ENCODE assay signal across 11 mouse cellular contexts in the genomic region with DNA sequence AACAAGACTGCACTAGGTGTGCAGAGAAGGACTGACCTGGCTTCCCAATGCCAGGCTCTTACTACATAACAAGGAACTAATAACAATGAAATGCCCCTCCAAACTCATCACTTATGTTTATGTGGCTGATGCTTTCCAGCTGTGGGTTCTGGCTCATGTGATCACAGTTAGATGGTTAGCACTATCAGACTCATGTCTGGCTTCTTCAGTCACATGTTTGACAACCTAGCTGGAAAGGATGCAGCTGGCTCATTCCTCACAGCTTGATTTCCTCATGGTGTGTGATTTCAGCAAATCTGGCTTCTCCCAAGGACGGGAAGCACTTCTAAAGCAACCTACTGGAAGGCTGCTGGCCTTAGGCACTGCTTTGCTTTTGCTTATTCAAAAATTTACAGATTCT. TPM values are rescaled to one million over a fixed set of nuclear protein-coding genes. Genes with fewer than 3 reads are reported as not detected.
DNase-seq lines count a peak whose midpoint lies in the region; ATAC-seq and TF ChIP-seq lines count a peak whose summit lies in the region.
"Had no signal": no experiment of that assay in that cellular context is flagged by ENCODE, and none has a peak within 500 bp of the region (broad histone marks: within the 10 kb centered on the region; RNA-seq: fewer than 3 reads in every experiment).

No protein-coding gene starts in this region.

- H3K27me3 ChIP-seq in heart, postnatal 0 days (ENCODE audit: control insufficient read depth, insufficient read depth, low read length) = no peaks in the 10 kb centered on the region
- H3K27me3 ChIP-seq: embryonic facial prominence, embryonic 13.5 days; hindbrain, embryonic 15.5 days had no signal

- no peak overlapping the region for H3K27ac ChIP-seq in heart, postnatal 0 days (ENCODE audit: low read depth)
- H3K27ac ChIP-seq: embryonic facial prominence, embryonic 13.5 days; hindbrain, embryonic 15.5 days had no signal

- no peaks in the 10 kb centered on the region for H3K9me3 ChIP-seq in heart, postnatal 0 days (replicated peaks; ENCODE audit: control insufficient read depth, low read length)
- H3K9me3 ChIP-seq: embryonic facial prominence, embryonic 13.5 days; hindbrain, embryonic 15.5 days had no signal

- H3K36me3 ChIP-seq in heart, postnatal 0 days (replicated peaks; ENCODE audit: control insufficient read depth, insufficient read depth, low read length) = no peaks in the 10 kb centered on the region
- H3K36me3 ChIP-seq: embryonic facial prominence, embryonic 13.5 days; hindbrain, embryonic 15.5 days had no signal

- peak; percentile 7 for DNase-seq in adrenal gland, postnatal 14 days
- DNase-seq in adrenal gland, postnatal 10 days = no peak
- DNase-seq in 3T3-L1 (ENCODE audit: low read depth, low spot score) = peak; percentile 56
- peak; percentile 27 for DNase-seq in heart, postnatal 0 days (ENCODE audit: low spot score)
- DNase-seq in kidney, postnatal 4 days = peak; percentile 78 to 80
- DNase-seq in testis, postnatal 10 days (ENCODE audit: low spot score) = no peak
- no peak for DNase-seq in layer of hippocampus, adult 9-10 months (ENCODE audit: low spot score)
- no peak for DNase-seq in right cerebral cortex, postnatal 36 days (ENCODE audit: low spot score in 2 of 2)

- TF ChIP-seq CTCF in heart, postnatal 0 days (IDR thresholded peaks at IDR 0.05; ENCODE audit: low read depth) = no peak

- 28% methylated on average over 1 of the region's 1 CpGs for WGBS in heart, postnatal 0 days

- no peak overlapping the region for H3K4me3 ChIP-seq in heart, postnatal 0 days (ENCODE audit: low read depth, low read length)
- H3K4me3 ChIP-seq: embryonic facial prominence, embryonic 13.5 days; hindbrain, embryonic 15.5 days had no signal

- H3K4me2 ChIP-seq in heart, postnatal 0 days (ENCODE audit: low read depth, low read length) = no peak overlapping the region
- H3K4me2 ChIP-seq: embryonic facial prominence, embryonic 13.5 days; hindbrain, embryonic 15.5 days had no signal

- no peak for TF ChIP-seq EP300 in heart, postnatal 0 days (IDR thresholded peaks at IDR 0.05; ENCODE audit: low read depth)

- no peak overlapping the region for H3K9ac ChIP-seq in heart, postnatal 0 days (replicated peaks; ENCODE audit: low read depth, low read length)
- H3K9ac ChIP-seq: embryonic facial prominence, embryonic 13.5 days; hindbrain, embryonic 15.5 days had no signal

- ATAC-seq in heart, postnatal 0 days (ENCODE audit: insufficient read depth, low read depth) = peak; percentile 83

- H3K4me1 ChIP-seq in heart, postnatal 0 days (ENCODE audit: control insufficient read depth, insufficient read depth) = no peaks in the 10 kb centered on the region
- H3K4me1 ChIP-seq: embryonic facial prominence, embryonic 13.5 days; hindbrain, embryonic 15.5 days had no signal

RNA-seq across cellular contexts. Expression of a gene that starts 12.8 kb away (rescaled TPM):
- total RNA-seq in adrenal gland, postnatal 14 days (2021) = 0.34 and 0.59 TPM in 2 replicates
- 1 to 10 TPM; 1.1 to 2.6 TPM for total RNA-seq in adrenal gland, postnatal 10 days (2021)
- total RNA-seq in heart, postnatal 0 days (2014; rRNA removed; ENCODE audit: low replicate concordance) = 1.0 and 1.9 TPM in 2 replicates
- polyA plus RNA-seq in heart, postnatal 0 days (2015; fragmentation: Nextera tagmentation; extraction: Ambion mirVana) = 0.29 and 0.34 TPM in 2 replicates
- polyA plus RNA-seq: embryonic facial prominence, embryonic 13.5 days had no signal

RNA-seq across cellular contexts. Expression of a gene that starts 25.7 kb away (rescaled TPM):
- 1.8 and 2.1 TPM in 2 replicates for total RNA-seq in adrenal gland, postnatal 14 days (2021)
- under 1 TPM; 0.15 to 0.30 TPM for total RNA-seq in adrenal gland, postnatal 10 days (2021)
- not detected in 2 replicates for total RNA-seq in heart, postnatal 0 days (2014; rRNA removed; ENCODE audit: low replicate concordance)
- not detected in 2 replicates for polyA plus RNA-seq in heart, postnatal 0 days (2015; fragmentation: Nextera tagmentation; extraction: Ambion mirVana)
- polyA plus RNA-seq: embryonic facial prominence, embryonic 13.5 days; hindbrain, embryonic 15.5 days had no signal

RNA-seq across cellular contexts. Expression of a gene that starts 43.3 kb away (rescaled TPM):
- not detected in 2 replicates for total RNA-seq in adrenal gland, postnatal 14 days (2021)
- not detected for total RNA-seq in adrenal gland, postnatal 10 days (2021)
- not detected in 2 replicates for total RNA-seq in heart, postnatal 0 days (2014; rRNA removed; ENCODE audit: low replicate concordance)
- polyA plus RNA-seq in heart, postnatal 0 days (2015; fragmentation: Nextera tagmentation; extraction: Ambion mirVana) = not detected in 2 replicates
- polyA plus RNA-seq: embryonic facial prominence, embryonic 13.5 days; hindbrain, embryonic 15.5 days; liver, embryonic 16.5 days had no signal

Comparison
In these comparisons a context has a peak if more than half of its experiments do, and no peak if none do; other contexts are left out.
1. DNase-seq: peak in adrenal gland, postnatal 14 days (single experiment), 3T3-L1 (single experiment), heart, postnatal 0 days (single experiment) and kidney, postnatal 4 days (2 of 2); none in adrenal gland, postnatal 10 days (single experiment), testis, postnatal 10 days (single experiment), layer of hippocampus, adult 9-10 months (single experiment) and right cerebral cortex, postnatal 36 days (0 of 2).